Mouse (Mus musculus): ENCODE results near the gene Pole3. TPM values are rescaled to one million over a fixed set of nuclear protein-coding genes. Genes with fewer than 3 reads are reported as not detected.

Pole3 gene
- polyA plus RNA-seq (2014; fragmentation: Nextera tagmentation; extraction: Ambion mirVana): 94.5 and 96.4 TPM in 2 replicates

DNA sequence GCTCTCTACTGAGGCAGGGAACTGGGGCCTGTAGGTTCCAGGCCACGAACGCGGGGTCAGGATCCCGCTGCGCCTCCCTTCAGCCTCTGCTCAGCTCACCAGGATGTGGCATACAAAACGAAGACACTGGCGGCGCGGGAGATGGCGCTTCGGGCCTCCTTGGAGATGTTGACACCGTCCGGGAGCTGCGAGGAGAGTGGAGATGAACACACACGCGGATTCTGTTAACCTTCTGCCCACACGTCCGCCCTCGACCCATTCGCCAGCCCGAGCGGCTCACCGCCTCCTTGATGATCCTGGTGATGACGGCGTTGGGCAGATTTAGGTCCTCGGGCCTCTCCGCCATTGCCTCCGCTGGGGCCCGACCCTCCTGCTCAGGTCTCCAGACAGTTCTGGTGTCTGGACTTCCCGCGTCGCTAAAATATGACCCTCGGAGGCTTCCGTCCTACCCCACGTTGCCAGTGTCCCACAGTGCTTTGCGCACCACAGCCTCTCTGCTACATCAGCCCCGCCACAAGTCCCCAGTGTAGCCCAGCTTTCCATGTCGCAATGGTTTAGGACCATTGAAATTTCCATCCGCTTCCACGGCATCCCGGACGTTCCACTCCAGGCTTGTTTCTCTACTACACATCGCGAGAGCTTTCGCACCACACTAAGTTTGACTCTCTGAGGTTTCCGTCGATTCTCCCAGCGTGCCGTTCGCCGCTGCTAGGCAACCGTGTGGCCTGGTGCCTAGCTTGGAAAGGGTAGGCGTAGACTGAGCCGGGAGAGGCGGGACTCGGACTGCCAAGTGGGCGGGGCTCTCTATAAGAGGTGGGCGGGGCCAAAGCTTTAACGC is at the start of gene Pole3, which contains the start of gene 4933430I17Rik:
Gene Pole3, minus strand, starts transcription at position 418 of the 838 bp plus-strand sequence.
Gene 4933430I17Rik, plus strand, starts transcription at position 719 of the 838 bp plus-strand sequence.
- peak; percentile 100 for DNase-seq
- peaks cover 12% of the 10 kb centered on the region; the same call in 1 of the 2 replicates for H3K36me3 ChIP-seq (ENCODE audit: insufficient read depth)
- peak within 1 kb of the TSS; percentile 86 for H3K4me3 ChIP-seq (ENCODE audit: low read depth, low read length)
- H3K9ac ChIP-seq: peak within 1 kb of the TSS; percentile 91
- no peaks in the 10 kb centered on the region for H3K27me3 ChIP-seq (ENCODE audit: insufficient read depth, low read length)
- H3K9me3 ChIP-seq (ENCODE audit: low read depth, low read length): no peaks in the 10 kb centered on the region
- H3K27ac ChIP-seq (ENCODE audit: low read depth): peak within 1 kb of the TSS; percentile 92
- ATAC-seq (ENCODE audit: insufficient read depth): peak; percentile 98
- under 1% methylated on average over 59 of the region's 59 CpGs for WGBS
- no peak for TF ChIP-seq CTCF (IDR thresholded peaks at IDR 0.05; ENCODE audit: low read depth)
- peak within 1 kb of the TSS; percentile 93 for H3K4me2 ChIP-seq
- peaks cover 8% of the 10 kb centered on the region for H3K4me1 ChIP-seq (ENCODE audit: insufficient read depth)

DNA sequence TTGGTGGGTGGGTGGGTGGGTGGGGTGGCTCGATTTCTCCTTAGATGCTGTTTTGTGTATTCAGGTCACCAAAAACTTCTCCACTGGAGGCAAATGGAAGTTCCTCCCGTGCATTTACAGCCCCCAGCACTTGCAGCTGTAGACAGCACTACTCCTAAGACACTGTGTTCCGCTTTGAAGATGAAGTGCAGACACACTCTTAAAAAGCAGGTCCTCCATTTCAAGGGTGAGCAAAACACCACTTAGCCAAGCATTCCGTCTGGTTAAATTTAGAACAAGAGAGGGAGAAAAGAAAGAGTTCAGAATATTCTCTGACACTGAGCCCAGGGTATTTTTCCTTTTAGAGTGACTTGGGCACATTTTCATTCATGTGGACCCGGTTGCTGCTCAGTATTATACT is 45.2 kb upstream of the Pole3 start:
- WGBS: 49% methylated on average over 5 of the region's 5 CpGs
- no peak overlapping the region for H3K4me2 ChIP-seq

DNA sequence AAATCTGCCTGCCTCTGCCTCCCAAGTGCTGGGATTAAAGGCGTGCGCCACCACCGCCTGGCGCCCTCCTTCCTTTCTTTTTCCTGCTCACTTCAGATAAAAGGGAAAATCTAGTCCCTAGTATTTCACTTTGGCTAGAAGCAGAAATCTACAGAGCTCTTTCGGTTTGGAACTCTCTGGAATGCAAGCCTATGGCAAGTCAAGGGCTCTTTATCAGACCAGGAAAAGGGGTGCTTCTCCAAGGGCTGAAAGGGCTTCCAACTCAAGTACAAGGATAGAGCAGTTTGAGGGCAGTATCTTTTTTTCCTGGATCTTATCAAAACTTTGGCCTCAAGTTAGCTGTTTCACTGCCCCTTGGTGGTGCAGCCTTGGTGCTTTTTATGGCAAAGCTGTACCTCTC is 44.7 kb upstream of the Pole3 start:
- WGBS: 81% methylated on average over 5 of the region's 5 CpGs
- TF ChIP-seq CTCF (IDR thresholded peaks at IDR 0.05; ENCODE audit: low read depth): no peak

More for the DNA sequence above, 45.2 kb upstream of the Pole3 start:
- DNase-seq (peak; percentile 11), ATAC-seq (ENCODE audit: insufficient read depth) (no peak)
- no peak overlapping the region for H3K9ac ChIP-seq
- no peaks in the 10 kb centered on the region for H3K36me3 ChIP-seq (ENCODE audit: insufficient read depth)
- H3K4me1 ChIP-seq (ENCODE audit: insufficient read depth): no peaks in the 10 kb centered on the region
- TF ChIP-seq CTCF (IDR thresholded peaks at IDR 0.05; ENCODE audit: low read depth): no peak
- H3K9me3 ChIP-seq (ENCODE audit: low read depth, low read length): no peaks in the 10 kb centered on the region
- no peak overlapping the region for H3K27ac ChIP-seq (ENCODE audit: low read depth)
- no peak overlapping the region for H3K4me3 ChIP-seq (ENCODE audit: low read depth, low read length)
- no peaks in the 10 kb centered on the region for H3K27me3 ChIP-seq (ENCODE audit: insufficient read depth, low read length)

DNA sequence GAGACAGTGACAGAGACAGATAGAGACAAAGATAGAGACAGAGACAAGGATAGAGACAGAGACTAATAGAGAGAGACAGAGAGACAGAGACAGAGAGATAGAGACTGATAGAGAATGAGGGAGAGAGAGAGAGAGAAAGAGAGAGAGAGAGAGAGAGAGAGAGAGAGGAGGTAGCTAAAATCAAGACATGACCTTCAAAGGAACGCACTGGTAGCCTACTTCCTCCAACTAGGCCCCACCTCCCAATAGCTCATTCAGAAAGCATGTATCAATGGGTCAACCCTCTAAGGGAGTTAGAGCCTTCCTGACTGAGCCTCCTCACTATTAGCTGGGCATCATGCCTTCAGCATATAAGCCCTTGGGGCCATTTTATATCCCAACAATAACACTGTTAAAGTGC is 43.5 kb upstream of the Pole3 start:
- TF ChIP-seq CTCF (IDR thresholded peaks at IDR 0.05; ENCODE audit: low read depth): no peak
- no peaks in the 10 kb centered on the region for H3K9me3 ChIP-seq (ENCODE audit: low read depth, low read length)
- H3K27ac ChIP-seq (ENCODE audit: low read depth): no peak overlapping the region
- H3K27me3 ChIP-seq (ENCODE audit: insufficient read depth, low read length): no peaks in the 10 kb centered on the region
- no peak overlapping the region for H3K4me3 ChIP-seq (ENCODE audit: low read depth, low read length)
- 79% methylated on average over 1 of the region's 1 CpGs for WGBS
- DNase-seq (no peak), ATAC-seq (ENCODE audit: insufficient read depth) (no peak)
- H3K4me1 ChIP-seq (ENCODE audit: insufficient read depth): no peaks in the 10 kb centered on the region
- H3K4me2 ChIP-seq: no peak overlapping the region
- H3K36me3 ChIP-seq (ENCODE audit: insufficient read depth): no peaks in the 10 kb centered on the region
- H3K9ac ChIP-seq: no peak overlapping the region

More for the DNA sequence above, 44.7 kb upstream of the Pole3 start:
- H3K4me2 ChIP-seq: no peak overlapping the region
- ATAC-seq (ENCODE audit: insufficient read depth) (no peak), DNase-seq (no peak)
- no peaks in the 10 kb centered on the region for H3K9me3 ChIP-seq (ENCODE audit: low read depth, low read length)
- H3K4me3 ChIP-seq (ENCODE audit: low read depth, low read length): no peak overlapping the region
- H3K27ac ChIP-seq (ENCODE audit: low read depth): no peak overlapping the region
- H3K4me1 ChIP-seq (ENCODE audit: insufficient read depth): no peaks in the 10 kb centered on the region
- no peaks in the 10 kb centered on the region for H3K36me3 ChIP-seq (ENCODE audit: insufficient read depth)
- no peak overlapping the region for H3K9ac ChIP-seq
- no peaks in the 10 kb centered on the region for H3K27me3 ChIP-seq (ENCODE audit: insufficient read depth, low read length)

DNA sequence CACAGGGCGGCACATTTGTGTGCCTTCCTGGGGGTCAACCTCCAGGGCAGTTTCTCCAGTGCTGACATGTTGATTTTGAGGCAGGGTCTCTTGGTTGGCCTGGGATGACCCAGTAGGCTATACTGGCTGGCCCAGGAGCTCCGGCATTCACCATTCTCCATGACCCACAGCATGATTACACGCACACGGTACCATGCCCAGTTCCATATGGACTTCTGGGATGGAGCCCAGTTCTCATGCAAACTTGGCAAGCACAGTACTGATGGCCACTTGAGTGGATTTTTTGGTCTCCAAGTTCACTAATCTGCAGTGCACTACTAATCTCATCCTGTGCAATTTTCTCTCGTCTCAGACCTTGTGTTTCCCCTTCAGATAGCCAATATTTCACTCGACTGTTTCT is 42.8 kb upstream of the Pole3 start:
- no peak for ATAC-seq (ENCODE audit: insufficient read depth)
- Histone ChIP-seq H3K9ac (no peak overlapping the region), H3K4me3 (ENCODE audit: low read depth, low read length) (no peak overlapping the region), H3K4me2 (no peak overlapping the region), H3K27me3 (ENCODE audit: insufficient read depth, low read length) (no peaks in the 10 kb centered on the region), H3K4me1 (ENCODE audit: insufficient read depth) (no peaks in the 10 kb centered on the region), H3K36me3 (ENCODE audit: insufficient read depth) (no peaks in the 10 kb centered on the region), H3K27ac (ENCODE audit: low read depth) (no peak overlapping the region), H3K9me3 (ENCODE audit: low read depth, low read length) (no peaks in the 10 kb centered on the region)
- WGBS: 86% methylated on average over 6 of the region's 6 CpGs
- no peak for TF ChIP-seq CTCF (IDR thresholded peaks at IDR 0.05; ENCODE audit: low read depth)
- no peak for DNase-seq

DNA sequence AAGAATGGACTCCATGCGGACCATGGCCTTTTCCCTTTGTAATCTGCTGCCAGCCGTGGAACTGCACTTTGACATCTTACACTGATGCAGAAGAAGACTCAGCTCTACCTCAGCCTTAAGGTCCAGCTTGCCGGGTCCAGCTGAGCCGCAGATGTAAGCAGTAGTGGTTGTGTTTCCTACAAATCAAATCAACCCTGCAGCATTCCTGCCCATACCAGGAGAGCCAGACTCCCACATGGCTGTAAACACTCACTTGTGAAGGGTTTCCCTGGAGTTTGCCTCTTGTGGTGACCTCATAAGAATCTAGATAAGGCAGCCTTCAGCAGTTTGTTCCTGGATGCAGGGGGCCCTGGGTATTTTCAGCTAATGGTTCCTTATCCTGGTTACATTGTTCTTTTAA is 41.7 kb upstream of the Pole3 start:
- no peak for TF ChIP-seq CTCF (IDR thresholded peaks at IDR 0.05; ENCODE audit: low read depth)
- H3K27me3 ChIP-seq (ENCODE audit: insufficient read depth, low read length): no peaks in the 10 kb centered on the region
- no peaks in the 10 kb centered on the region for H3K36me3 ChIP-seq (ENCODE audit: insufficient read depth)
- 57% methylated on average over 4 of the region's 4 CpGs for WGBS
- DNase-seq (peak; percentile 22), ATAC-seq (ENCODE audit: insufficient read depth) (no peak)
- H3K9ac ChIP-seq: no peak overlapping the region
- H3K4me2 ChIP-seq: no peak overlapping the region
- no peaks in the 10 kb centered on the region for H3K9me3 ChIP-seq (ENCODE audit: low read depth, low read length)
- H3K4me1 ChIP-seq (ENCODE audit: insufficient read depth): no peaks in the 10 kb centered on the region
- H3K27ac ChIP-seq (ENCODE audit: low read depth): no peak overlapping the region
- no peak overlapping the region for H3K4me3 ChIP-seq (ENCODE audit: low read depth, low read length)

DNA sequence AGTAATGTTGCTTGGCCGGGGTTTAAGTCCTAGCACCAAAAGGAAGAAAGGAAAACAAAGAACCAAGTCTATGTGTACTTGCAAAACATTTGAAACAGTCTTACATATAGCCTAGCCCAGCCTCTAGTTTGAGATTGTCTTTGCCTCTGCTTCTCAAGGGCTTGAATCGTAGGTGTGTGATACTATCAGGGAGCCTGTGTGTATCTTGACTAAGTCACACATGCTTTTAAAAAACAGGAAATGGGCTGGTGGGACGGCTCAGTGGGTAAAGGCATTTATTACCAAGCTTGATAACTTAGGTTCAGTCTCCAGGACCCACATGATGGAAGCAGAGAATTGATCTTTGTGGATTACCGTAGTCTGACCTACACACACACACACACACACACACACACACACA is 37.1 kb upstream of the Pole3 start:
- TF ChIP-seq CTCF (IDR thresholded peaks at IDR 0.05; ENCODE audit: low read depth): no peak
- Histone ChIP-seq H3K4me2 (no peak overlapping the region), H3K4me1 (ENCODE audit: insufficient read depth) (no peaks in the 10 kb centered on the region), H3K9ac (no peak overlapping the region), H3K9me3 (ENCODE audit: low read depth, low read length) (no peaks in the 10 kb centered on the region), H3K27ac (ENCODE audit: low read depth) (no peak overlapping the region), H3K36me3 (ENCODE audit: insufficient read depth) (no peaks in the 10 kb centered on the region), H3K27me3 (ENCODE audit: insufficient read depth, low read length) (no peaks in the 10 kb centered on the region), H3K4me3 (ENCODE audit: low read depth, low read length) (no peak overlapping the region)
- WGBS: 51% methylated on average over 4 of the region's 4 CpGs
- ATAC-seq (ENCODE audit: insufficient read depth): no peak
- DNase-seq: no peak

Data from lung, embryonic 14.5 days (tissue).